Mouse (Mus musculus) neutrophil, adult 65 days (primary cell): ENCODE results near the gene Ephb3. TPM values are rescaled to one million over a fixed set of nuclear protein-coding genes. Genes with fewer than 3 reads are reported as not detected.

Experiments used
- total RNA-seq: library from RNA; stranded (reverse); gene quantifications from 2 replicates; pipeline ENCODE4 v1.2.4, GENCODE M21; 2023

Ephb3 gene
- not detected in 2 replicates for total RNA-seq

DNA sequence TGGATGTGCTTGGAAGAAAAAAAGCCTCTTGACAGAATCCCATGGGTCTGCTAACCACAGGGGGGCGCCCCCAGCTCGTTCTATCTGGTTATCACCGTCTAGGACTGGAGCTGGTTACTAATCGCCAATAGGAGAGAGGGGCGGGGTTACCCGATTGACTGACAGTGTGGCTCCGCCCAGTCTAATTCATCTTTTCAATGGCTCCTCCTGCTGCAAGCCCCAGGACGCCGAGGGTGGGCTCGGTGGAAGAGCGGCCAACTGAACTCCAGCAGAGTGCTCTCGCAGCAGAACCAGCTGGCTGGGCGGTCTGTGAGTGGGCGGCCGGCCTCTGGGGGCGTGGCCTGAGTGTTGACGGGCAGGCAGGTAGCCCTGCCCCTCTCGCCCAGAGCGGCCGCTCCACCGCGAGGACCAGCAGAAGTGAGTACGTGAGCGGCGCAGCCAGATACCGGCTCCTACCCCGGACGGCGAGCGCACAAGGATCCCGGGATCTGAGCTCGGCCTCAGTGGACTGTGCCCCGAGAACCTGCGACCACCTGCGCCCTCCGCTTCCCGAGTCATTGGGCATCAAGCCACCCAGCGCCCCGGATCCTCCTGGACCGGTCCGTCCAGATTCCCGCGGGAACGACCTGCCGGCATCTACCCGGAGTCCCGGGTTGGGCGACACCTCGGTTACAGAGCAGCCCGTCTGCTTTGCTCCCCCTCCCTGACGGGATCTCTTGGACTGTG lies at the start of gene Ephb3:
Gene Ephb3 (plus strand): TSS at position 389 of the 726 bp plus-strand sequence.

Other genes starting within 250 kb of the Ephb3 start
- not detected in 2 replicates for gene Teddm3, start 50.8 kb upstream of the Ephb3 start, total RNA-seq
- 14.3 and 14.7 TPM in 2 replicates for gene Vps8, start 218.4 kb downstream of the Ephb3 start, total RNA-seq